Mouse (Mus musculus) liver, embryonic 14.5 days (tissue): ENCODE data around the gene Nhlh2. TPM values are rescaled to one million over a fixed set of nuclear protein-coding genes. Genes with fewer than 3 reads are reported as not detected.

Source experiments
- ATAC-seq: fragments of 200-750 bp; cut with Nextera tagmentation; 2 replicates; pipeline ENCODE4 v1.8.0; 2017; ENCODE audit warnings: moderate number of reproducible peaks, mild to moderate bottlenecking, moderate library complexity; ENCODE audit not compliant: insufficient read depth
- DNase-seq, 3 experiments: peaks; one replicate each; pipeline ENCODE4 v3.0.0-alpha.2; 2012 to 2013; ENCODE audit warnings: low read depth in 3 of 3, low spot score in 3 of 3
- H3K27ac ChIP-seq: fragments of 300-500 bp; sonication (generic); 2 replicates; pipeline ENCODE4 v1.5.1; 2014; ENCODE audit warnings: moderate library complexity, mild to moderate bottlenecking, control low read depth, inconsistent platforms
- H3K27me3 ChIP-seq: fragments of 300-500 bp; sonication (generic); 2 replicates; pipeline ENCODE4 v1.6.1; 2014; ENCODE audit warnings: mild to moderate bottlenecking, low read length, moderate library complexity; ENCODE audit not compliant: control insufficient read depth, insufficient read depth
- H3K36me3 ChIP-seq: fragments of 300-500 bp; sonication (generic); replicated peaks from 2 replicates; pipeline ENCODE4 v1.6.1; 2014; ENCODE audit warnings: low read depth; ENCODE audit not compliant: control insufficient read depth, insufficient read depth
- H3K4me1 ChIP-seq, 2 experiments: fragments of 200-500 bp in 1 of 2; fragments of 300-500 bp in 1 of 2; sonication (generic) in 1 of 2; replicated peaks; 2 replicates each; pipeline ENCODE4 v1.6.1; 2012 to 2014; ENCODE audit warnings: antibody characterized with exemption in 1 of 2, inconsistent platforms in 1 of 2, low read length in 1 of 2; ENCODE audit not compliant: control insufficient read depth in 2 of 2, insufficient read depth in 2 of 2
- H3K4me2 ChIP-seq: fragments of 300-500 bp; sonication (generic); 2 replicates; pipeline ENCODE4 v1.6.1; 2014; ENCODE audit warnings: low read depth, mild to moderate bottlenecking, control low read depth, moderate library complexity
- H3K4me3 ChIP-seq, 2 experiments: fragments of 200-500 bp in 1 of 2; fragments of 300-500 bp in 1 of 2; sonication (generic) in 1 of 2; 2 replicates each; pipeline ENCODE4 v1.5.1; 2012 to 2014; ENCODE audit warnings: low read depth in 2 of 2, low read length in 2 of 2, mild to moderate bottlenecking in 2 of 2, control low read depth in 1 of 2, inconsistent platforms in 1 of 2, moderate library complexity in 1 of 2; ENCODE audit not compliant: insufficient read depth in 1 of 2
- H3K9ac ChIP-seq: fragments of 300-500 bp; sonication (generic); replicated peaks from 2 replicates; pipeline ENCODE4 v1.6.1; 2014; ENCODE audit warnings: mild to moderate bottlenecking, control low read depth, moderate library complexity
- H3K9me3 ChIP-seq: fragments of 300-500 bp; sonication (generic); 2 replicates; pipeline ENCODE4 v1.6.1; 2016; ENCODE audit warnings: low read length, mixed read lengths; ENCODE audit not compliant: control insufficient read depth
- CTCF ChIP-seq: IDR thresholded peaks from 2 replicates; pipeline ENCODE4 v1.5.1; 2016; ENCODE audit warnings: antibody characterized with exemption, low read depth, control low read depth
- EP300 ChIP-seq: IDR thresholded peaks from 2 replicates; pipeline ENCODE4 v1.6.1; 2016; ENCODE audit warnings: antibody characterized with exemption, low read depth
- WGBS: fragments of 180-500 bp; shearing (Covaris S2); extraction: QIAGEN DNeasy Blood & Tissue Kit; methylation state at CpG from one replicate; pipeline ENCODE4 v1.1.7; 2014; ENCODE audit not compliant: insufficient replicate concordance; 5-methylcytosine and 5-hydroxymethylcytosine counted together
- polyA plus RNA-seq, 2 experiments: library from polyadenylated mRNA; depleted of rRNA in 1 of 2; stranded (reverse) in 1 of 2; unstranded in 1 of 2; fragments of >200 nt; fragmentation: Nextera tagmentation in 1 of 2; extraction: Ambion mirVana in 1 of 2; gene quantifications; 2 replicates each; pipeline versions ENCODE4 v1.2.1 to v1.2.3; 2012 to 2014

Nhlh2 gene
- polyA plus RNA-seq (2012; rRNA removed) (0.02 TPM in 1 of 2 replicates, not detected in the other), polyA plus RNA-seq (2014; fragmentation: Nextera tagmentation; extraction: Ambion mirVana) (not detected in 2 replicates)

DNA sequence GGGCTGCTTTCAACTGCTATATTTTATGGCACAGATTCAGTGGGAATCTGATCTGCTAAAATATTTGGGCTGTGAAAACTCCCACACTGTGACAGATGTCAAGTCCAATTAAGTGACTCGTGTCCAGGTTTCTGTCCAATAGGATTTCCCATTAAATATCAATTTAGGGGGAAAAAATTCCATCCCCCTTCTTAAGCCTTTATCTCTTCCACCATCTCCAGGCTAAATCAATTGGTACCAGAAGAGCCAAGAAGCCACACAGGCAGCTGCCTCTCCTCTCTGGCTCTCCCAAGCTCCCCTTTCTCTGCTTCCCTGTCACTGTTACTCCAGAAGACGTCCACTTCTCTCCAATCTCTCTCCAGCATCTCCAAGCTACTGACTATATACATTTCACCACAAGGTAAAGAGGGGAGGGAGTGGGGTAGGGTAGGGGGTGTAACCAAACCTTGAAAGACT, at the start of gene Nhlh2:
Nhlh2 (plus strand) TSS at position 151 of the 456 bp plus-strand sequence.
- TF ChIP-seq CTCF (no peak), EP300 (no peak)

DNA sequence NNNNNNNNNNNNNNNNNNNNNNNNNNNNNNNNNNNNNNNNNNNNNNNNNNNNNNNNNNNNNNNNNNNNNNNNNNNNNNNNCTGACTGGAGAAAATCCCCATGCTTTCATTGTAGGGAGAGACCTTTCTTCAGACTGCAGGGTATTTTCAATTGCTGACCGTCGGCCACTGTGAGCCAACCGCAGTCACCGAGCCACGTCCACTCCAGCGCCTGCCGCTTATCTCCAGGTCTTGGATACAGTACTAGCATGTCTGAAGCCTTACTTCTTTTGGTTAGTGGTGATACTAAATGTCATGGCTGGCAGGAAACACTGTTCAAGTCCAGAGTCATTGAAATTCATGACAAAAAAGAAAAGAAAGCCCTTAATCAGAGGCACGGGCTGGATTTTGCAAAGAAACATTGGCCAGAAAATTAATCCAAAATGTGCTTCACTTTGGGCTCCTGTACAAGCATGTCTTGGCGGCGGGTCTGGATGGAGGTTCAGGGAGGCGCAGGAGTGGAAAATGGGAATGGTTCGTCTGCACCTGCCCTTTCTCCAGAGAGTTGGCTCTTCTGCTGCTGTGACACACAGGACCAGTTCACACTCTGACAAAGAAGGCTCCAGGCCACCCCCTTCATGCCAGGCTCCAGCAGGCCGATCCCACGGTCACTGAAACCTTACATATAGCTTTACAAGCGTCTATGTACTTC, 48.6 kb upstream of the Nhlh2 start:
- no peak overlapping the region for H3K9ac ChIP-seq
- H3K4me3 ChIP-seq = no peak overlapping the region
- no peaks in the 10 kb centered on the region for H3K27me3 ChIP-seq
- H3K27ac ChIP-seq = no peak overlapping the region
- no peaks in the 10 kb centered on the region for H3K36me3 ChIP-seq
- no peak for DNase-seq
- no peak for TF ChIP-seq CTCF
- TF ChIP-seq EP300 = no peak
- ATAC-seq = no peak
- no peaks in the 10 kb centered on the region for H3K4me1 ChIP-seq
- H3K9me3 ChIP-seq = no peaks in the 10 kb centered on the region
- WGBS = 80% methylated on average over 15 of the region's 15 CpGs
- no peak overlapping the region for H3K4me2 ChIP-seq

More for the DNA sequence above, at the start of gene Nhlh2:
- no peak for DNase-seq
- Histone ChIP-seq H3K4me3 (no peak within 1 kb of the TSS), H3K27ac (no peak within 1 kb of the TSS), H3K9me3 (no peaks in the 10 kb centered on the region), H3K4me1 (no peaks in the 10 kb centered on the region), H3K9ac (no peak within 1 kb of the TSS), H3K27me3 (peaks cover 55% of the 10 kb centered on the region), H3K36me3 (no peaks in the 10 kb centered on the region), H3K4me2 (no peak within 1 kb of the TSS)
- no peak for ATAC-seq
- 16% methylated on average over 2 of the region's 2 CpGs for WGBS

DNA sequence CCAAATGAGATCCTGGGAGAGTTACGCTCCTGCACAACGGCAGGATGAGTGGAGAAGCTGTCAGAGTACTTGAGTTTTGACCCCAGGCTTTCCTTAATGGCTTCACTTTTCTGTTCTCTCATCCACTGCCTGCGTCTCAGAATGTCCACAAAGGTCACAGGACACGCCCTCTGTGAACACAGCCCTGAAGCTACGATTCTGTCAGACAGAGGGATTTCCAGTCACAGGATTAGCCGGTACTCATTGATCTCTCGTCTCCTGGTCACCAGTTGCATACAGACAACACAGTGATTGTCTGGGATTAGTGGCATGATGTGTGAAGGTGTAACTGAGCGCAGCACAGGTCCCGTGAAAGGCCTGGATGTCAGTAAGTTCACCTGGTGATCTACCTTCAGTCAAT, 46.4 kb upstream of the Nhlh2 start:
- no peak for DNase-seq
- Histone ChIP-seq H3K4me1 (no peaks in the 10 kb centered on the region), H3K27ac (no peak overlapping the region), H3K36me3 (no peaks in the 10 kb centered on the region), H3K9me3 (no peaks in the 10 kb centered on the region), H3K4me3 (no peak overlapping the region), H3K4me2 (no peak overlapping the region), H3K27me3 (no peaks in the 10 kb centered on the region), H3K9ac (no peak overlapping the region)
- no peak for TF ChIP-seq EP300
- TF ChIP-seq CTCF = no peak
- ATAC-seq = no peak
- WGBS = 57% methylated on average over 9 of the region's 9 CpGs

DNA sequence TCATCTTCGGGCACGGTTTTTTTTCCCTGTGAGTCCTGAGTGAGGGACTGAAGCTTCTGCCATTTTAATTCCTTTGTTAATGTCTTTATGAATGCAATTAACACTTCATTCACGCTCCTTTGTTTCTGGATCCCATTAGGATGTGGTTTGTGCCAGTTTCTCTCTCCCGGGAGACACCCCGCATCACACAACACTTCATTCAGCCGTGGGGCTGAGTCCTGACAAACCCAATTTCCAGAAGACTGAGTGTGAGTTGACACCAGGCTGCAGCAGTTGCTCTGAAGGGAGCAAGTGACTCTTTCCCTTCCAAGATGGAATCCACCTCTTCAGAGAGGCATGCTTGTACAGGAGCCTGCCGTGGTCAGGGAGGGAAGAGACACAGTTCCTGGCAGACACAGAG, 45.5 kb upstream of the Nhlh2 start:
- Histone ChIP-seq H3K9me3 (no peaks in the 10 kb centered on the region), H3K9ac (no peak overlapping the region), H3K4me2 (no peak overlapping the region), H3K4me1 (no peaks in the 10 kb centered on the region), H3K27me3 (no peaks in the 10 kb centered on the region), H3K4me3 (no peak overlapping the region), H3K36me3 (no peaks in the 10 kb centered on the region), H3K27ac (no peak overlapping the region)
- 58% methylated on average over 7 of the region's 7 CpGs for WGBS
- no peak for DNase-seq
- no peak for TF ChIP-seq CTCF
- TF ChIP-seq EP300 = no peak
- no peak for ATAC-seq

DNA sequence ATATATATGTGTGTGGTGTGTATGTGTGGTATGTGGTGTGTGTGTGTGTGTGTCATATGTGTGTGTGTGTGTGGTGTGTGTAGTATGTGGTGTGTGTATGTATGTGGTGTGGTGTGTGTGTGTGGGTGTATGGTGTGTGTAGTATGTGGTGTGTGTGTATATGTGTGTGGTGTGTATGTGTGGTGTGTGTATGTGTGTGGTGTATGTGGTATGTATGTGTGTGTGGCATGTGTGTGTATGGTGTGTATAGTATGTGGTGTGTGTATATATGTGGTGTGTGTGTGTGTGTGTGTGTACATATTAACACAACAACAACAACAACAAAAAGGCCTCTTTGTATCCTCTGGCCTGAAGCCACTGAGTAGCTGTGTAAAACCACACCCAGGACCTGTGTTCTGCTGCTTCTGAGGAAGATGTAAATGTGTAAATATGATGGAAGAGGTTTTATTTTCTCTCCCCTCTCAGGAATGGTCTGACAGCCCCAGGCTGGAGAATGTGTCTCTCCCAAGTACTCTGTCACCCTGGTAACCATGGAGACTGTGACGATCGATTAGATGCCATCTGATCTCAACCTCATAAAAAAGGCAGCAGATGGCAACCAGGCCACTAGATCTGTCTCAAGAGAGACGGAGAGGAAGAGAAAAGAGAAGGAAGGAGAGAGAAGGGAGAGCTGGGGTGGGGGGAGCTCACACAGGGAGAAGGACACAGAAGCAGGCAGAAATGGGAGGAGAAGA, 42.9 kb upstream of the Nhlh2 start:
- 35% methylated on average over 3 of the region's 3 CpGs for WGBS
- H3K36me3 ChIP-seq = no peaks in the 10 kb centered on the region
- H3K4me3 ChIP-seq = no peak overlapping the region
- no peaks in the 10 kb centered on the region for H3K4me1 ChIP-seq
- ATAC-seq (no peak), DNase-seq (no peak)
- H3K27ac ChIP-seq = no peak overlapping the region
- H3K9ac ChIP-seq = no peak overlapping the region
- H3K27me3 ChIP-seq = no peaks in the 10 kb centered on the region
- no peak for TF ChIP-seq CTCF
- TF ChIP-seq EP300 = no peak
- H3K9me3 ChIP-seq = no peaks in the 10 kb centered on the region
- no peak overlapping the region for H3K4me2 ChIP-seq
